Mouse (Mus musculus) brown adipose tissue, adult 24 weeks (tissue): ENCODE results near the gene St6galnac4. TPM values are rescaled to one million over a fixed set of nuclear protein-coding genes. Genes with fewer than 3 reads are reported as not detected.
A peak's percentile ranks its signal among the peaks of the same experiment; 100 is the strongest.

Experiments
- H3K27ac ChIP-seq: fragments of 200-500 bp; replicated peaks from 2 replicates; pipeline ENCODE4 v1.5.1; 2012; ENCODE audit warnings: low read depth, mild to moderate bottlenecking, low read length
- H3K4me1 ChIP-seq: fragments of 200-500 bp; 2 replicates; pipeline ENCODE4 v1.6.1; 2012; ENCODE audit warnings: low read length, mixed read lengths; ENCODE audit not compliant: control insufficient read depth, insufficient read depth, insufficient read length
- H3K4me3 ChIP-seq: fragments of 200-500 bp; 2 replicates; pipeline ENCODE4 v1.5.1; 2012; ENCODE audit warnings: low read depth, mild to moderate bottlenecking, low read length, moderate library complexity; ENCODE audit not compliant: insufficient read depth
- polyA plus RNA-seq: library from polyadenylated mRNA; stranded (reverse); fragments of >200 nt; gene quantifications from 2 replicates; pipeline ENCODE4 v1.2.4, GENCODE M21; 2012; ENCODE audit not compliant: missing spikeins, insufficient read depth, insufficient read length

Gene St6galnac4
- polyA plus RNA-seq, 1 experiment, result 2.4 TPM

DNA sequence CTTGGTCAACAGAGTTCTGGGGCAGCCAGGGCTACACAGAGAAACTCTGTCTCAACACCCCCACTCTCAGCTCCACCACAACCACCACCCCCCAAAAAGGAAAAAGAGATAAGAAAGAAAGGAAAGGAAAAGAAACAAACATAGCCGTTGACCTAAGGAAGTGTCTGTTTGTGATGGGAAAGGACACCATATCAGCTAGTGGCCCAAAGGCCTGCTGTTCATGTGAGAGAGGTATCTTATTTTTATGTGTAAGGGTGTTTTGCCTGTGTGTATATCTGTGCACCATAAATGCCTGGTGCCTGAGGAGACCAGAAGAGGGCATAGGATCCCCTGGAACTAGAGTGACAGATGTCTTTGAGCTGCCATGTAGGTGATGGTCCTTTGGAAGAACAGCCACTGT, 52.7 kb downstream of the St6galnac4 start:
- H3K4me3 ChIP-seq, result no peak overlapping the region
- no peak overlapping the region; the same call in none of the 2 replicates for H3K27ac ChIP-seq
- peaks cover 38% of the 10 kb centered on the region for H3K4me1 ChIP-seq

DNA sequence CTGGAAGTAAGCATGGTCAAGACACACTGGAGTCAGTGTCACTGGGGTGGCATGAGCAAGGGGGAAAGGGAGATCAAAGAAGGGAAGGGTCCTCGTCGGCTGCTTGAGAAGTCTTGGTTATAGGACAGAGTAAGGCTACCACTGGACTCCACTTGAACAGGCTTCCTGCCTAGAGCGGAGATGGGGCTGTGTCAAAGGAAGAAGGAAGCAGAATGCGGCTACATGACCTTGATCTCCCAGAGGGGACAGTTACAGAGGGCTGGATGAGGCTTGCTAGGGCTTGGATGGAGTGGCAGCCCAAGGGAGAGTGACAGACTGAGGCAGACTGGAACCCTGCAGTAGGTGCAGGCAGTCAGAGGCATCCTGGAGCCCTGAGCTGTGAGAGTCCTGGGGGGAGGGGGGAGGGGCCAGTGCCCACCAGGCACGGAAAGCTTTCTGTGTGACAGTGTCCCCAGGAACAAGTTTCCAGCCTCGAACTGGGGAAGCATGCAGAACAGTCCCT, 53.7 kb downstream of the St6galnac4 start:
- Histone ChIP-seq H3K4me1 (peaks cover 43% of the 10 kb centered on the region), H3K4me3 (no peak overlapping the region), H3K27ac (peak overlapping the region; percentile 35)

DNA sequence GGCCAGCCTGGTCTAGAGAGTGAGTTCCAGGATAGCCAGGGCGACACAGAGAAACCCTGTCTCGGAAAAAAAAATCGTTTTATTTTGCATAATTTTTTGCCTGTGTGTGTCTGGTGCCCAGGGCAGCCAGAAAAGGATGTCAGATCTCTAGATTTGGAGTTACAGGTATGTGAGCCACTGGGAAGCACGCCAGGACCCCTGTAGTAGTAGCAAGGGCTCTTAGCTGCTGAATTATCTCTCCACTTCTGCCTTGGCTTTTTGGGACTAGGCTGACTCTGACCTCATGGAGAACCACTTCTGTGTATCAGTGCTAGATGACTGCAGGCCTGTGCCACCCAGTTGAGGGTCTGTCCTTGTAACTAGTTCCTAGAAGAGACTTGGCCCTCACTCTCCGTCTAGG, 54.9 kb downstream of the St6galnac4 start:
- Histone ChIP-seq H3K27ac (peak overlapping the region; percentile 36), H3K4me1 (peaks cover 47% of the 10 kb centered on the region), H3K4me3 (no peak overlapping the region)

DNA sequence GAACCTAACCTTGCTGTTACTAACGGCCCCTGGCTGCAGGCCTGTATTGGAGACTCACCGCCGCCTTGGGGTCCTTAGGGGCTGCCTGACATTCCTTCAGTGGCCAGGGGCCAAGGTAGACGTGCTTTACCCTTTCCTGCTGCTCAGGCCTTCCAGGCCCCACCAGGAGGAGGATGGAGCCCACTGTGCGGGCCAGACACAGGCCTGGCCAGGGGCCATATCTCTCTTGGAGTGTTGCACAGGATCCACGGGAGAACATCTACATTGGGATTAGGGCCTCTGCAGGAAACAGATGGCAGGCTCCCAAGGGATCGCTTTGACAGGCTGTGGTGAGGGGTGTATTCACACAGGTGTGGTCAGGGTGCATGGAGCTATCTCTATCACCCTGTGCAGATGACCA, 55.9 kb downstream of the St6galnac4 start:
- Histone ChIP-seq H3K4me3 (no peak overlapping the region), H3K4me1 (peaks cover 42% of the 10 kb centered on the region), H3K27ac (peak overlapping the region; percentile 41)

DNA sequence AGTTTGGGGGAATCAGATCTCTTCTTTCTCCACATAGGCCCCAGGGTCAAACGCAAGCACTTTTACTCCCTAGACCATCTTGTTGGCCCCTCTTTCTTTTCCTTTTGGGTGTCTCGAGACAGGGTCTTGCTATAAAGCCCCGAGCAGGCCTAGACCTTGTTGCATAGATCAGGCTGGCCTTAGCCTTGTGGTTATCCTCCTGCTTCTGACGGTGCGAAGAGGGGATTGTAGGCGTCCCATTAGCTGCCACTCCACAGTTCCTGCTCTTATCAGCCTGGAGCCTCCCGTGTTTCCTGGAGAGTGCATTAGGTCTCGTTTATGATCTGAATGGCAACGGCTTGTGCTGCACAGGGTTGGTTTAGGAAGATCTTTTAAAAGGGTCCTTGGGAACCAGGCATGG, 57.2 kb downstream of the St6galnac4 start:
- Histone ChIP-seq H3K27ac (0 out of 2 replicates have a peak overlapping the region, but pooled peaks have one; percentile 5), H3K4me1 (peaks cover 35% of the 10 kb centered on the region), H3K4me3 (no peak overlapping the region)

DNA sequence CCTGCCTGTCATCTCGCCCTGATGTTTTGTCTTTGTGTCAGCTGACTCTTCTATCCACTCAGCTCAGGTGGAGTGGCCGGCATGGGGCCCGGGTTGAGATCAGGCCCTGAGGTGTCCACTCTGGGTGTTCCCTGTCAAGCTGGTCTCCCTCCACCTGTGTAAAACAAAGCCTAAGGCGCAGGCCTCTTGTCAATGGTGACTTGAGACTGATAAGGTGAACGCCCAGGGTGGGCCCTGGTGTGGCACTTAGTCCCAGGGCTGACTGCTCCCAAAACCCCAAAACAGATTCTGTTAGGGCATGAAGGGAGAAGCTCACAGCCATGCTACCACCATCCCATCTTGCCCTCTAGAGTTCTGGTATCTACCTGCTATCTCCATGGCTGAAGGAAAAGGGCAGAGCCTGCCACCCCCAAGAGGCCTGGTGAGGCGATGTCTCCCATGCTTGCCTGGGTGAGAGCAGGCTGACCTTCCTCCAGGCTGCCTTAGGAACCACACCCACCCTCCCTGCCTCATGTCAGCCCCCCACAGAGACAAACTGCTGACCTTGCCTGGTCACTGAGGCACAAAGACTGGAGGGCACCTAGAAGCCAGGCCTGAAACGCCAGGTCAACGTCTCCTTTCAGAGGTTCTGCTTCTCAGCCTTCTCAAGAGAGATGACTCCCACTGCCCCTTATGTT, 58.0 kb downstream of the St6galnac4 start:
- Histone ChIP-seq H3K4me3 (no peak overlapping the region), H3K4me1 (peaks cover 34% of the 10 kb centered on the region), H3K27ac (peak overlapping the region; percentile 90)

DNA sequence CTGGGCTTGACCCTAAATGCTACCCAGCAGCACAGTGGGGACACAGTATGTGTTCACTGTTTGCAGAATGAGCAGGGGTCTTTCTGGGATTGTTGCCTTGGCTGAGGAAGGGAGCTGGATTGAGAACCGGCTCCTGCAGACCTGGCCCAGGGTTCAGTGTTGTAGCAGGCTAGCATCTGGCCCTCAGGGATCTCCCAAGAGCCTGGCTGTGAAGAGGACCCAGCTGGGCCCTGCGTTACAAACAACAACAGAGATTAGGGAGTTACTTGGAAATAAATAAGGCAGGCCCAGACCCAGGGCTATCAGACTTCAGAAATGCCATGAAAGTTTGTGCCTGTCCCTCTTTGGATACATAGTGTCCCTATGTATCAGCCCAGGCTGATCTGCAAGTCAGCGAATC, 58.8 kb downstream of the St6galnac4 start:
- H3K4me3 ChIP-seq, result no peak overlapping the region
- H3K27ac ChIP-seq, result peak overlapping the region; percentile 90
- peaks cover 33% of the 10 kb centered on the region for H3K4me1 ChIP-seq

DNA sequence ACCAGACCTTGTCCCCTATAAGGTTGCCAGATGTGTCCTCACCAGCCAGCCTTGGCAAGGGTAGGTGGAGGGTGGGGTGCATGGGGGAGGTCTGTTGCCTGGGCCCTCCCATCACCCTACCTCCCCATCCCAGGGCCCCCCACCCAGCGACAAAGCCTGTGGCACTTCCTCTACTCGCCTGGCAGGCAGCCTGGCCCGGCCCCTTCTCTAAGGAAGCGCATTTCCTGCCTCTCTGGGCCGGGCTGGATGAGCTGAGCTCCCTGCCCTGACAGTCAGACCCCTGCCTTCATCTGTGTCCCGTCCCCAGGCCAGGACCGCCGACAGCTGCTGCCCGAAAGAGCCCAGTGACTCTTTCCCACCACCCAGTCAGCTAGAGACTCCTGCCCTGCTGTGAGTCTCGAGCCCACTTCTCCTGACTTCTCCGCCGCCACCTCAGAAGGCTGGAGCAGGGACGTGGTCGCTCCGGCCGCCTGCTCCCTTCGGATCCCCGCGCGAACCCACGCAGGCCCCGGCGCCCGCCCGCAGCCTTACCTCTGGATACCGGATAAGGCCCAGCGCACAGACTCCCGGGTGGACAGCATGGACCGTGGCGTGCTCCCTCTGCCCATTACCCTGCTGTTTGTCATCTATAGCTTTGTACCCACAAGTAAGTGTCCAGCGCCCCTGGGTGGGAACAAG, 59.6 kb downstream of the St6galnac4 start, which contains the start of gene Eng:
TSS of gene Eng (plus strand) at position 217 of the 678 bp plus-strand sequence.
- Histone ChIP-seq H3K4me3 (peak within 1 kb of the TSS; percentile 95), H3K4me1 (peaks cover 32% of the 10 kb centered on the region), H3K27ac (peak within 1 kb of the TSS; percentile 100)

DNA sequence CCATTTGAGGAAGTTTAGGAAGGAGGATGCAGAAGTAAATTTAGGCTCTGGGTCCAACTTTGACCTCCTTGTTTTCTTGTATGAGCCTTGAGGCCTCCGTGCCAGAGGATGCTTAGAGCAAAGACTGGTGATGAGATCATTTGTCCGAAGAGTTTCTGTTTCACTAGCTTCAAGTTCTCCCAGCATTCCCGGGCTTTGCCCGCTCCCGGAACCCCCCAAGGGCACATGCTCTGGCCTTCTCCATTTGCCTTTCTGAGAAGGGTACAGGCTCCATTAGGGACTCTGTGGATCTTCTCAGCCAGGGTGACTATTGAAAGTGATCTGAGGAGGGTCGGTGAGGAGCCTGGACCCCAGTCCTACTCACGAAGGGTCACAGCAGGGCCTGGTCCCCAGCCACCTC, 60.5 kb downstream of the St6galnac4 start:
- Histone ChIP-seq H3K4me1 (peaks cover 28% of the 10 kb centered on the region), H3K27ac (peak overlapping the region; percentile 100), H3K4me3 (peak overlapping the region; percentile 95)

Other genes starting within 250 kb of the St6galnac4 start
- 18.7 and 22.4 TPM in 2 replicates for gene Ciz1, start 234.8 kb upstream of the St6galnac4 start, polyA plus RNA-seq
- gene Dnm1, start 233.8 kb upstream of the St6galnac4 start, polyA plus RNA-seq, result 2.6 and 7.4 TPM in 2 replicates
- 296 and 402 TPM in 2 replicates for gene 1110008P14Rik, start 205.2 kb upstream of the St6galnac4 start, polyA plus RNA-seq
- 2.7 TPM in 1 of 2 replicates, not detected in the other for gene Lcn2, start 198.8 kb upstream of the St6galnac4 start, polyA plus RNA-seq
- 87.7 and 101 TPM in 2 replicates for gene Ptges2, start 191.2 kb upstream of the St6galnac4 start, polyA plus RNA-seq
- 1.8 and 2.1 TPM in 2 replicates for gene Naif1, start 136.6 kb upstream of the St6galnac4 start, polyA plus RNA-seq
- 9.2 and 11.0 TPM in 2 replicates for gene Slc25a25, start 135.7 kb upstream of the St6galnac4 start, polyA plus RNA-seq
- 6.3 and 15.4 TPM in 2 replicates for gene Fam102a, start 51.8 kb upstream of the St6galnac4 start, polyA plus RNA-seq
- 31.2 and 37.5 TPM in 2 replicates for gene Dpm2, start 16.2 kb upstream of the St6galnac4 start, polyA plus RNA-seq
- not detected in 2 replicates for gene Pip5kl1, start 12.3 kb upstream of the St6galnac4 start, polyA plus RNA-seq
- not detected in 2 replicates for gene 9430097D07Rik, start 11.4 kb upstream of the St6galnac4 start, polyA plus RNA-seq
- gene St6galnac6, start 12.6 kb downstream of the St6galnac4 start, polyA plus RNA-seq, result 79.5 and 87.3 TPM in 2 replicates
- 87.5 and 109 TPM in 2 replicates for gene Ak1, start 34.7 kb downstream of the St6galnac4 start, polyA plus RNA-seq
- 22.4 and 28.7 TPM in 2 replicates for gene Eng, start 59.5 kb downstream of the St6galnac4 start, polyA plus RNA-seq
- gene Fpgs, start 117.0 kb downstream of the St6galnac4 start, polyA plus RNA-seq, result 2.8 and 2.9 TPM in 2 replicates
- 27.3 and 27.6 TPM in 2 replicates for gene Cdk9, start 126.0 kb downstream of the St6galnac4 start, polyA plus RNA-seq
- 4.4 and 6.3 TPM in 2 replicates for gene Sh2d3c, start 134.0 kb downstream of the St6galnac4 start, polyA plus RNA-seq
- not detected in 2 replicates for gene 6330409D20Rik, start 153.9 kb downstream of the St6galnac4 start, polyA plus RNA-seq
- gene Tor2a, start 170.1 kb downstream of the St6galnac4 start, polyA plus RNA-seq, result 16.8 and 17.6 TPM in 2 replicates
- not detected in 2 replicates for gene Ttc16, start 188.5 kb downstream of the St6galnac4 start, polyA plus RNA-seq
- 1.1 and 3.5 TPM in 2 replicates for gene Ptrh1, start 188.7 kb downstream of the St6galnac4 start, polyA plus RNA-seq
- gene Cfap157, start 197.3 kb downstream of the St6galnac4 start, polyA plus RNA-seq, result not detected in 2 replicates